Mouse (Mus musculus): ENCODE data around the gene Brox.
"Not testable (repeated sequence)": the region's sequence is repeated elsewhere in the genome, so short reads cannot be mapped to it uniquely, and the experiment has no call there.

The Brox gene

DNA sequence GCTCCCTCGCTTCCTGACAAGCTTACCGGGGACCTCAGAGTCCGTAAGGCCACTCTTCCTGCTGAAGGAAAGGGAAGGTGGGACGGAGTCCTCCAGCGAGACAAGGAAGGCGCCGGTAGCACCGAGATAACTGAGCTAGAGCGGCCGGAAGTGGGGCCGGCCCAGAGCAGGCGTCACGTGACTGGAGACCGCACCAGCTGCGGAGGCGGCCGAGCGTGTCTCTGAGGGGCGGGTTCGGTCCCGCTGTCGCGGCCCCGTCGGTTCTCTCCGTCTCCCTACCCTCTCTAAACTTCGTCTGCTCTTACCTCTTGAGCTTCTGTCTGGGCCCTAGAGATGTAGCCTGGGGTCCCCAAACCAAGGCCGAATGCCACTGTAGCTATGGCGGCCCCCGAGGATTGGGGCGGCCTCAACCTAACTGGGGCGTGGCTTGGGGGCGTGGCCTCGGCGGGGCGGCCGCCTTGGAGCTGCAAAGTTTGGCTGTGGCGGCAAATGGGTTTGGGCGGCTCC lies at the start of gene Brox:
TSS of gene Brox (minus strand) at position 393 of the 507 bp plus-strand sequence.
- peak; percentile 98 to 99 for DNase-seq

DNA sequence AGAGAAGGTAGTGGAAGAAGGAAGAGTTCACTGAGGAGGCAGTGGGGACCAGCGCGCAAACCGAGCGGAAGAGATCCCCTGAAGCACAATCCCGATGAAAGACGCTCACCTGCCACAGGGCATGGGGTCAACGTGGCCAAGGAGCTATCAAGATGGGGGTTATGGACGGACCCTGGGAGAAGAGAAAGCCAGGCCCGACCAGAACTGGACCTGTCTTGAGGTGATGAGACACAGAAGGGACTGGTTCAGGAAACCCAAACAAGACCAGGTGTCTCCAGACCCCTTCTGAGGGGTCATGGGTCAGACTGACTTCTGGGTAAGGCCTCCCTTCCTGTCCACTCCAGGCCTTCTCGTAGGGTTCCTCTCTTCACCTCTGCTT lies 48.7 kb upstream of the Brox start:
- no peak for DNase-seq

DNA sequence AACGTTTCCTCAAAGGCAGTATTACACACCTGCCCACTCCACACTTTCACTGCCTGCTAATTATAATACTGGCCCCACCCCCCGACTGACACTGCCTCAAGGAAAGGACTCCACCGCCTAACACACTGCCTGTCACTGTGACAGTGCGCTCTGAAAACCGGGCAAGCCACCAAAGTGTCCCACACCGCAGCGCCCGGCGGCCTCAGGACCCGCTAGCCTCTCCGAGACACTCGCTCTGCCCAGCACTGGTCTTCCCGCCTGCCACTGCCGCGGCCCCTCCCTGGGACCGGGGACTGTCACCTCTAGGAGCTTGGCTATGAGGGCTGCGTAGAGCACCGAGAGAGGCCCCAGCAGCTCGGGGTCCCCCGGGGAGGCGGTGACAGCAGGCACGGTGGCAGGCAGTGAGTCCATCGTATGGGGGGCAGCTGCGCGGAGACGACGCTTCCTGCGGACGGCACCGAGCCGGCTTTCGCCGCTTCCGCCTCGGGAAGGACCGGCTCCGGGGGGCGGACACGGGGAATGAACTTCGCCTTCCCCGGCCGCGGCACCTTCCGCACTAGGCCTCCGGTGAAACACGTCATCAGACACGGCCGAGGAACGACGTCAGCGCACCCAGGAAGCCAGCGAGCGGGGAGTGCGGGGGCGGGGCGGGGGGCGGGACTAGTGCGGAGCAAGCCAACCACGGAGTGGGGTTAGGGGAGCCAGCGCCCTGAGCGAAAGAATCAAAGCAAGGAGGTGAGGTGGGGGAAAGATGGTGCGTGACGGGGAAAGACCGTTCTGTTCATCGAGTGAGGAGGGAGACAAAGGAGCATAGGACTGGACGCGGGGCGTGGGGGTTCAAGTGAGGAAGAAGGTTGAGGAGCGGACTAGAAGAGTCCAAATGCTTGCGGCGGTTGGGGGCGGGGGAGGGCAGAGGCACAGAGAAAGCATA lies 48.1 kb upstream of the Brox start:
- DNase-seq, result peak; percentile 92 to 93

DNA sequence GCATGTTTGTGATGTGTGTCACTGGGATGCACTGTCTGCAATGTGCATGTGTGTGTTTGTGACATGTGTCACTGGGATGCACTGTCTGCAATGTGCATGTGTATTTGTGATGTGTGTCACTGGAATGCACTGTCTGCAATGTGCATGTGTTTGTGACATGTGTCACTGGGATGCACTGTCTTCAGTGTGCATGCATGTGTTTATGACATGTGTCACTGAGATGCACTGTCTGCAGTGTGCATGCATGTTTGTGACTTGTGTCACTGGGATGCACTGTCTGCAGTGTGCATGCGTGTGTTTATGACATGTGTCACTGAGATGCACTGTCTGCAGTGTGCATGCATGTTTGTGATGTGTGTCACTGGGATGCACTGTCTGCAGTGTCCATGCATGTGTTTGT lies 45.8 kb upstream of the Brox start:
- not testable (repeated sequence) for DNase-seq

DNA sequence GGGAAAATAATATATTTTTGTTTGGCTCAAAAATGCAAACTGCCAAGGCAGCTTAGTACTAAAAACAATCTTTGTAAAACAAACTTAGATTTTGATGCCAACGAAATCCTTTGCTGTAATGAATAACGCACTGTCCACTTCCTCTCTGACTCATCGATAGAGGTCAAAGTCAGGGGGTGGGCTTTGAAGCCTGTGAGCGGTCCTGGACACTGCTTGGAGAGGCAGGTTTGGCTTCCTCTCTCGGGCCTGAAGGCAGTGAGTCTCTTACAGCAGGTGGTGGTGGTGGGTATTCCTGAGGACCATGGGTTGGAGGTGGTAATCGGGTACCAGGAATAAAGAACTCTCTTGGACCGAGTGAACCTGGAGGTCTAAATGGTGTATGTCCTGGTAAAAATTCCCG lies 30.1 kb upstream of the Brox start:
- no peak for DNase-seq

DNA sequence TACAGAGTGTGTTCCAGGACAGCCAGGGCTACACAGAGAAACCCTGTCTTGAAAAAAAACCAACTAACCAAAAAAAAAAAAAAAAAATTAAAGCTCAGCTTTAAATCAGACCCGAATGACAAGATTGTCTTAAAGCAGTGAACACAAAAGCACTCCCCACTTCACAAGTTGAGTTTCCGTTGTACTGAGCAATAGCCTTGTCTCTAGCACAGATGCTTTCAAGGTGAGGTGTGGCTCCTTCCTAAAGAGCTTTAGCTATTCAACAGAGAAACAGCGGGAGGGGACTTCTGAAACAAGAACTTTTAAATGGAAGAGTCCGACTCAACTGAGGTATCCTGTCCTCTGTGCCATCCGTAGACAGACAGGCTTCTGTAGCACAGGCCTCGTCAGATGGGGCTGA lies 27.4 kb upstream of the Brox start:
- no peak for DNase-seq

DNA sequence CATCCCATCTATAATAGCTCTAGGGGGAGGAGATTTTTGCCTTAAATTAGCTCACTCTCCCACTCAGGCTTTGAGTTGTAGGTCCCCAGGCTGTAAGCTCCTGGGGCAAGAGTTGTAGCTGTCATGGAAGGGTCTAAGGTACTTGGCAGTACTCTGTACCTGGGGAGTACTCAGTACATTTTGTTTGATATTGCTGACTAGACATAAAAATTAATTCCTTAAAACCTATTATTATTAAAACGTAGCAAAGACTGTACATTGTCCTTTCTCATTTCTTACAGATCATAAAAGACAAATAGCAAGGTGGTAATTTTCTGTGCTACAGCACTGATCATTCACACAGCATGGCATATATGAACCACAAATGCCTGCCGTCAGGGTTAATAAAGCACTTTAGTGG lies 26.9 kb upstream of the Brox start:
- DNase-seq, result no peak

DNA sequence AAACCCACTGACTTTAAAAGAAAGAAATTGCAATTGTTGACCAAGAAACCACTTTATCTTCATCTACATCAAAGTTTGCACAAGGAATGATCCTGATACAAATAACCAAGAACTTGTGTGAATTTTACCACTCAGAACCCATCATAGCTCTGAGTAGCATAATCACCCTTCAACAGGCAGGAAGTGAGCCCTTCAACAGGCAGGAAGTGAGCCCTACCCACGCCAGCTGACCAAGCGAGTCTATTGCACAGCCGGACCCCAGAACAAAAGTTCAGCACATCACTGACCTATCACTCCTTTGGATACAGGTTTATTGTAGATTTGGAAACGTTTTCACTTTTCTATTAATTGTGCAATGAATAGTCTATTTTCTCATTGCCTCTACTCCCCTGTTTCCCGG lies 25.4 kb upstream of the Brox start:
- not testable (repeated sequence) for DNase-seq

DNA sequence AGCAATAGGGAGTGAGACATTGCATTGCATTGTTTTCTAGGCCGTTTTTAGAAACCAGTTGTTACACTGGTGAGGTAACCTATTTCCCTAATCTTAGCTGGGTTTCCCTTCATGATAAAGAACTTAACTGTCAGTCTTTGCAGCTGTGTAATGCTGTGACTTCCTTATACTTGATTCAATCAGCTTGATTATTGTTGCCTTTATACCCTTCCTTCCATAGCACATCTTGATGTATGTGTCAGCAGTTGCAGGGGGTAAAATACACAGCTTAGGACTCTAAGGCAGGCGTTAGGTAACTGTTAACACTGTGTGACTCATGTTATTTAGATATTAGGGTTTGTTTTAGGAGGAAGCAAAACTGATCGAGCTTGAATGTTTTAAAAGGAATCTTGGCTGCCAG lies 23.6 kb upstream of the Brox start:
- DNase-seq, result no peak

DNA sequence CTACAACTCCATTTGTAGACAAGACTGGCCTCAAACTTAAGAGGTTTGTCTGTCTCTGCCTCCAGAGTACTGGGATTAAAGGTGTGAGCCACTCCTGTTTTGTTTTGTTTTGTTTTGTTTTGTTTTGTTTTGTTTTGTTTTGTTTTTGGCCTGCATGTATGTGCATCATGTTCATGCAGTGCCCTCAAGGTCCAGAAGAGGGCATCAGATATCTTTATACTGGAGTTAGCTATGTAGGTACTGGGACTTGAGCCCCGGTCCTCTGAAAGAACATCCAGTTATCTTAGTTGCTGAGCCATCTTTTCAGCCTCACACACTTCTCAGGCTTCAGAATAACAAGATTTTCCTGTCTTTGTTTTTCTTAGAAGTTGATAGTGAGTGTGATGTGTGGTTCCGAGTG lies 18.7 kb upstream of the Brox start:
- peak; percentile 8 to 14 for DNase-seq

DNA sequence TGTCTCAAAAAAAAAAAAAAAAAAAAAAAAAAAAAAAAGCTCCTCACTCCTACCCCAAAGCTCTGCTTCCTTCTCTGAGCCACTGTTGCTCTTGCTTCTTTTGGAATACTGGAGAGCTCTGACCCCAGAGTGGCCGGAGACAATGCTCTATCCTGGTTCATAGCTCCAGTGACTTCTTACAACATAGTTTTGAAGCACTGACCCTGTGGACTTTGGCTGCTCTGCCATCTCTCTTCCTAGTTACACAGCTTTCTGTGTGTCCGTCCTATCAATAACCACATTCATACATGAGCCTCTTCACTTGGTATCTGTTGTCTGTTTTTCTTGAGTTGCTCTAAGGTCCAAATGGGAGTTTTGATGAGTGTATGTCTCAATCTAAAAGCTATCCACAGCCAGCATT lies 15.0 kb upstream of the Brox start:
- DNase-seq, result no peak

DNA sequence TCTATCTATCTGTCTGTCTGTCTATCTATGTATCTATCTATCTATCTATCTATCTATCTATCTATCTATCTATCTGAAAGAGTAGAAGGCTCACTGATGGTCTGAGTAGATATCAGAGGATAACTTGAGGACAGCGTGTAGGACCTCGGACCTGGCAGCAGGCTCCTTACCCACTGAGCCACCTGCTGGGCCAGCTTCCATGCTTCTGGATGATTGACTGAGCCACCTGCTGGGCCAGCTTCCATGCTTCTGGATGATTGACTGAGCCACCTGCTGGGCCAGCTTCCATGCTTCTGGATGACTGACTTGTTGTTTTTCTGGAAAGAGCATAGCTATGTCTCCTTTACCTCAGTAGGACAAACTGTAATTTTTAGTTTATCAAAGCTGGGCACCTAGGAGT lies 12.5 kb upstream of the Brox start:
- not testable (repeated sequence) for DNase-seq

DNA sequence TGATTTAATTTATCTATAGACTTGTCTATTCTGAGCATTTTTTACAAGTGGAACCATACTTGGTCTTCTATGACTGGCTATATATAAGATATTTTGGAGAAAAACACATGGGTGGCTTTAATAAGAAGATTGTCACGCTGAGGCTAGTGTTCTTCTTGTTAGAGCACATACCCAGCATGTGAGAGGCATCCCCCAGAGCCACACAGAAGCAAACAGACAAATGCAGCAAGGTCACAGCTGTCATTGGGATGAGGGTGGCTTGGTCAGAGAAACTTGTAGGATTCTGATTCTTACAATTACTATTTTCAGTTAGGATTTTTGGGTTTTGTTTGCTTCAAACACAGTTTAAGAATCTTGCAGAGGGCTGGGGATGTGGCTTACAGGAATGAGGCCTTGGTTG lies 11.4 kb upstream of the Brox start:
- DNase-seq, result no peak

DNA sequence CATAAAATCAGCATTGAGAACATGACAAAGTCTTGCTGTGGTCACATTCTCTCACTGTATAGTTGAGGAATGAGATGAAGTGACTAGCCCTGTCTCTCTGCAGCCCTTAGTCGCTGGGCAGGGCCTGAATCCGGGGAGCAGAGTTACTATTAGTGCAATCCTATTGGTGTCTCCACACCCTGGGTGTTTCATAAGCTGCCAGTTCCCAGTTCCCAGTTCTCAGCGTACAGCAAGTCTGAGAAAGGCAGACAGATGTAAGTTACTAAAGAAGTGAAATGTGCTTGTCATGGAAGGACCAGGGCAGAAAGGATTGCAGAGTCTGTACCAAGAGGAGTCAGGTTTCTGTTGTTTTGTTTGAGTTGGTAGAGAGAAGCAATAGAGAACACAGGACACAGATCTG lies 10.5 kb upstream of the Brox start:
- no peak for DNase-seq

DNA sequence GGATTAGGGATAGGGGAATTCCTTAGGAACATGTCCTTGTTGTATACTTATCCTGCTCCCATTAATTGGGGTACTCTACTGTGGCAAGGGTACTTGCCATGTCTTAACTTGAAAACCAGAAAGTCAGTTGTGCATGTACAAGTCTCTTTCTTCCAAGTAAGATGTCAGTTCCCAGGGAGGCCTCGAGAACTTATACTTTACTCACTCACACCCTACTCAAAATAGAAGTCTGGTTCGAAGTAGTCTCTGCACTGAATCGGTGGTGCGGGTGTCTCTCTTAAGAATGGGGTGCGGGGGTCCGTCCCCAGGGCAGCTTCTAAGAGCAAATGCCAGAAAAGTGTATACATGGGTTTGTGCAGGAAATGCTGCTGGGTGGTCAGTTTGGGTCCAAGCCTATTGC lies 2.1 kb upstream of the Brox start:
- peak; percentile 84 to 85 for DNase-seq

DNA sequence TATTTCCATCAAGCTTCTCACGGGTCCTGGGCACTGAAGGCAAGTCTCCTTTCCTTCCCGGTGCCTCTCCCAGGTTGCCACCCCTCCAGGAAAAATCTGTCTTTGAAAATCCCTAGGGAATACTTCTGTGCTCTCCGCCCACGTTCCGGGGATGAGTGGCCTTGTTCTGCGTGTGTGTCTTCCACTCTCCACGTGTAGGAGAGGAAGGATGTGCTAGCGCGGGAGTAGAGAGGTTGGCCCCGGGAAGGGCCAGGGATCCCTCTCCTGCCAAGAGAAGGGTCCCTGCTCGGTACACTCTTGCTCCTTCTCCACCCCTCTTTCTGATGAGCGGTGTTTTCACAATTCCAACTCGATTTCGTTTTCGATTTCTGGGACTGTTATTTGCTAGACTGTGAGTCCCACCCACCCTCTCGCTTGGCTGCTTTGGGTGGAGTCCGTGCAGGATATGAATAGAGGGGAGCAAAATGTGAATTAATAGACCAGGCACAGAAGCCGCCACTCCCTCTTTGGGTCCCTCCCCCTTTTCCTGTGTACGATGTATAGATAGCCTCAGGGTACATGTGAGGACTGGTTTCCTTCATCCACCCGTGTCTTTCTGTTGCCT lies 919 bp upstream of the Brox start:
- DNase-seq, result peak; percentile 29 to 52

DNA sequence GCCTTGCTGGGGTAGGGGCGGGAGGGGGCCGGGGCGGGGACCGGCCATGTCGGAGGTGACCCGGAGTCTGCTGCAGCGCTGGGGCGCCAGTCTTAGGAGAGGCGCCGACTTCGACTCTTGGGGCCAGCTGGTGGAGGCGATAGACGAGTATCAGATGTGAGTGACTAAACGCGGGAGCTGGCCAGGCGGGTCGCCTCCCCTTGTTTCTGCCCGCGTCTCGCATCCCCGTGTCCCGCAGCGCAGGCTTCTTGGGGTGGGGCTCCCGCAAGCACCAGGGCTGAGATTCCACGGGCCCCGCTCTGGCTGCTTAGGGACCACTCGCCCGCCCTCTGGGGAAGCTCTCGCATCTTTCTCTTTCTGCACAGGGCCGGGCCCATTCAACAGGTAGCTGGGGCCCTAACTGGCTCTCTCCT lies 410 bp upstream of the Brox start:
- DNase-seq, result no peak

DNA sequence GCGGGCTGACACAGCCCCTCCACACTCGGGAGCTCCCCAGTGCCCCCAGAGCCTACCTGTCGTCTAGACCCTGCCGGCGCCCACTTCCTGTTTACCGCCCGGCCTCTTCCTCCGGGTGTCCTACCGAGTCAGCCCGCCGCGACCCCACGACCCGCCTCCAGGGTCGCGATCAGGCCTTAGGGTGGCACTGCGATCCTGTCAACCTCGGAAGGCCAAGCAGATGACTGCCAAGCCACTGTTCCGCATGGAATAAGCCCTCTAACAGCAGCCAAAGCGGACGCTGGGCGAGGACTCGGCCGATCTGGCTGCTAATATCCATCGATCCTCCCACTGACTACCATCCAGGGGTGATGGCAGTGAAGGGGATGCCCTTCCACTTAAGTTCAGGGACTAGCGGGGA lies 604 bp downstream of the Brox start, which contains the start of gene Aida:
TSS of gene Aida (plus strand) at position 126 of the 400 bp plus-strand sequence.
- DNase-seq, result peak; percentile 59 to 72

DNA sequence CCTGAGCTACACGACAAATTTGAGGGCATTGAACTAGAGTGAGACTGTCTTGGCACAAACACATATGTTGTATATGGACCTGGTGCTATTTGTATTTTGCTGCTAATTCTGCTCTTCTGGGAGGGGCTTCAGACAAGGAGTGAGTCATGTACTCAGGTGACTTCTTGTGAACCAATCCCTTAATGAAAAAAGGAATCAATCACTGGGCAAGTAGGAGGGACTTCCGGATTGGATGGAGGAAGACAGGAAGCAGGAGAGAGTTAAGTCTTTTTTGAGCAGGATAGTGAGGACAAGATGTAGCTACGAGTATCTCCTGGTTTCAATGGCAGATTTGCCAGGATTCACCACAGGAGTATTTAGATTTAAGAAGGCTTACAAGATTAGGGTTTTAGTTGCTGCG lies 7.5 kb downstream of the Brox start:
- no peak for DNase-seq

DNA sequence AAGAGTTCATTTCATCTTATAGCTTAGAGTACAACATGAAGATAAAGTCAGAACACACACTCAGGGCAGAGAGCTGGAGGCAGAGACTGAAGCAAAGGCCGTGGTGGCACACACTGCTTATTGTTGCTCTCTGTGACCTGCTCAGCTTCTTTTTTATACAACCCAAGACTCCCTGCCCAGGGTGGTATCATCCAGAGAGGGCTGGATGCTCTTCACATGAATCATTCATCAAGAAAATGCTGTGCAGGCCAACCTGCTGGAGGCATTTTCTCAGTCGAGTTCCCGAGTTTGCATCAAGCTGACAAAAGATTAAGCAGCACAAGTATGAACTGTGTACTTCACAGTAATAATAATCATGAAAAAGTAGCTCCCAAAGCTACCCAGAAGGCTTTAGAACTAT lies 8.7 kb downstream of the Brox start:
- no peak for DNase-seq

DNA sequence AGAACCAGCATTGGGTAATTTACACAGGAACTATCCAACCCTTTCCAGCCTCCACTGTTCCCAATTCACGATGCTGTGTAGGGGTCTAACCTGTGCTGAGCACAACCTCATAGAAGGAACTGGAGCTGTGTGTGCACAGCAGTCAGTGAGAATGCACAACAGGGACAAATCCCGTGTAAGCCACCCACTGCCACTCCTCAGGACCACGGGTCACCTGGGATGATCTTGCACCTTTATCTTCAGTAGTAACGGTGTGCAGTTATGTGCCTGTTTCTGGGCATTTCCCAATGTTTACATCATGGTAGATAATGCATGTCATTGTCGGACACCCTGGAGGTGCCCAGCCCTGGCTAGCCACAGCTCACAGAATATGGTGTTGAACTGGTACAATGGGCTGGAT lies 21.3 kb downstream of the Brox start:
- DNase-seq, result no peak

DNA sequence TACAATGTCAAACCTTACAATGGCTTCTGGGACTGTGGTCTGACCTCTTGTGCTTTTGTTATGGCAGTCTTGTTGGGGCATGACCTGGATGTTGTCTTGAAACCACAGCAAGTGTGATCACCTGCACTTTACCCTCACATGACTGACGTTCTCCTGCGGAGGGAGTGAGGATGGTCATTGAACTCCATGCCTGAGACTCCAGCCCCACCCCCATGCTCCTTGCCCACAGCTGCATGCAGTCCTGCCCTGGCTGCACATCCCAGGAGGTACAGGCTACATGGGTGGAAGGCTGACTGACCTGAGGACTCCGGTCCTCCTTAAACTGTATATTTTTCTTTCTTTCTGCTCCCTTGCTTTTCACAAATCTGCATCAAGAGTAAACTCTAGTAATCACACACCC lies 22.7 kb downstream of the Brox start:
- peak; percentile 21 to 47 for DNase-seq

DNA sequence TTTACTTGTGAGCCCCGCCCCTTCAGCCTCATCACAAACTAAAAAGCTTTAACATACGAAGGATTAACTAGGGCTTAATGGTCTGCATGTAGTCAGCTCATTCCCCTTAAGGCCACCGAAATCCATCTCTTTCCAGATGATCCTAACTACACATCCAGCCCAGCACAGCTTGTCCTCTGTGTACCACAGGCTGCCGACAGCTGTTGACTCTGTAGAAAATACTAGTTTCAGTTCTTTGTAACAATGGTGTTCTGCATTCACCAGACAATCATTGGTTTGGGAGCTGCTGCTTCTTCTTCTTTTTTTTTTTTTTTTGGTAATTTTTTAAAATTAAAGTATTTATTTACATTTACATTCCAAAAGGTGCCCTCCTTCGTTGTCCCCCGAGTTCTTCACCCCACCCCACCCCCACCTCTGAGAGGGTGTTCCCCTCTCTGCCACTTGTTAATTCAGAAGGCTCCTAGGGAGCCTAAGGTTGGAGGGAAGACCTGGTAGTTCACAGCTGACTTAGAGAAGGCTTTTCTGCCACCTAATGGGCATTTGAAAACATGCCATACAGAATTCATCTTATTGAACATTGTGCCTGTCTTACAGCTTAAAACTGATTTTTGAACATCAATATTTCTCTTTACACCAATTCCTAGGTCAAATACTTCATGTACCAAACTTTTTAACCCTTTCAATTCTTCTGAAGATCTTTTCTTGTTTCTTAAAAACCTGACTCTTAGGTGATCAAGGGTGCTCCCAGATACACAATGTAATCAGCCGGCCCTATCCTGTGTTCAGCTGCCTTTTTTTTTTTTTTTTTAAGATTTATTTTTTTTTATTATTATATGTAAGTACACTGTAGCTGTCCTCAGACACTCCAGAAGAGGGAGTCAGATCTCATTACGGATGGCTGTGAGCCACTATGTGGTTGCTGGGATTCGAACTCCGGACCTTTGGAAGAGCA lies 23.9 kb downstream of the Brox start:
- DNase-seq, result no peak
